Mouse (Mus musculus) cerebellum, adult 2 months (tissue): ENCODE results near the gene Ccdc88c.

Experiments
- CTCF ChIP-seq: fragments of 200-500 bp; IDR thresholded peaks from 2 replicates; pipeline ENCODE4 v1.5.1; 2011; ENCODE audit warnings: low read depth, mild to moderate bottlenecking, control low read depth, low read length, moderate library complexity, borderline replicate concordance; ENCODE audit not compliant: insufficient read depth
- POLR2A ChIP-seq: fragments of 200-500 bp; IDR thresholded peaks from 2 replicates; pipeline ENCODE4 v1.6.1; 2011; ENCODE audit warnings: low read length, control low read depth, borderline replicate concordance; ENCODE audit not compliant: insufficient read depth

GRCm38 (mm10) chr12:100885585-100885984 is 143.3 kb downstream of the Ccdc88c start:
- no peak for TF ChIP-seq POLR2A
- TF ChIP-seq CTCF = no peak
